Mouse (Mus musculus) embryonic facial prominence, embryonic 15.5 days (tissue): ENCODE data around the gene Pkn1. TPM values are rescaled to one million over a fixed set of nuclear protein-coding genes. Genes with fewer than 3 reads are reported as not detected.

Experiments
- ATAC-seq: fragments of 200-750 bp; cut with Nextera tagmentation; 2 replicates; pipeline ENCODE4 v1.8.0; 2017; ENCODE audit warnings: low read depth, moderate TSS enrichment; ENCODE audit not compliant: insufficient number of reproducible peaks, low FRiP score, low TSS enrichment
- H3K27ac ChIP-seq: fragments of 300-500 bp; sonication (generic); replicated peaks from 2 replicates; pipeline ENCODE4 v1.5.1; 2015; ENCODE audit warnings: mild to moderate bottlenecking, inconsistent platforms
- H3K27me3 ChIP-seq: fragments of 300-500 bp; sonication (generic); 2 replicates; pipeline ENCODE4 v1.6.1; 2015; ENCODE audit warnings: inconsistent platforms
- H3K36me3 ChIP-seq: fragments of 300-500 bp; sonication (generic); 2 replicates; pipeline ENCODE4 v1.6.1; 2015; ENCODE audit warnings: mild to moderate bottlenecking, inconsistent platforms
- H3K4me1 ChIP-seq: fragments of 300-500 bp; sonication (generic); 2 replicates; pipeline ENCODE4 v1.6.1; 2015; ENCODE audit warnings: inconsistent platforms
- H3K4me2 ChIP-seq: fragments of 300-500 bp; sonication (generic); replicated peaks from 2 replicates; pipeline ENCODE4 v1.6.1; 2015; ENCODE audit warnings: mild to moderate bottlenecking, inconsistent platforms
- H3K4me3 ChIP-seq: fragments of 300-500 bp; sonication (generic); replicated peaks from 2 replicates; pipeline ENCODE4 v1.5.1; 2015; ENCODE audit warnings: mild to moderate bottlenecking, inconsistent platforms
- H3K9ac ChIP-seq: fragments of 300-500 bp; sonication (generic); 2 replicates; pipeline ENCODE4 v1.6.1; 2015; ENCODE audit warnings: inconsistent platforms
- H3K9me3 ChIP-seq: fragments of 300-500 bp; sonication (generic); replicated peaks from 2 replicates; pipeline ENCODE4 v1.6.1; 2016; ENCODE audit warnings: inconsistent platforms
- WGBS: fragments of 180-500 bp; shearing (Covaris S2); methylation state at CpG from one replicate; pipeline ENCODE4 v1.1.7; 2015; 5-methylcytosine and 5-hydroxymethylcytosine counted together
- polyA plus RNA-seq: library from polyadenylated mRNA; unstranded; fragments of >200 nt; fragmentation: Nextera tagmentation; extraction: Ambion mirVana; gene quantifications from 2 replicates; pipeline ENCODE4 v1.2.1, GENCODE M21; 2015

The Pkn1 gene
- polyA plus RNA-seq, 1 experiment from 2014 or later: 23.7 TPM

- WGBS: 45% methylated on average over 5 of the region's 5 CpGs
- Histone ChIP-seq H3K4me1 (peaks cover 16% of the 10 kb centered on the region), H3K9me3 (no peaks in the 10 kb centered on the region), H3K36me3 (peaks cover 59% of the 10 kb centered on the region), H3K9ac (no peak overlapping the region), H3K4me2 (no peak overlapping the region), H3K27me3 (no peaks in the 10 kb centered on the region), H3K4me3 (no peak overlapping the region), H3K27ac (peak overlapping the region; percentile 85)
- ATAC-seq: no peak
Measured at GRCm38 (mm10) chr8:83680603-83681002, 18.4 kb downstream of the Pkn1 start.

GRCm38 (mm10) chr8:83679866-83680265 is 19.1 kb downstream of the Pkn1 start:
- no peak overlapping the region for H3K4me3 ChIP-seq
- no peak for ATAC-seq
- no peak overlapping the region for H3K27ac ChIP-seq
- H3K36me3 ChIP-seq: peaks cover 54% of the 10 kb centered on the region
- H3K9ac ChIP-seq: no peak overlapping the region
- H3K4me1 ChIP-seq: peaks cover 16% of the 10 kb centered on the region
- H3K4me2 ChIP-seq: no peak overlapping the region
- 80% methylated on average over 12 of the region's 12 CpGs for WGBS
- H3K27me3 ChIP-seq: no peaks in the 10 kb centered on the region
- H3K9me3 ChIP-seq: no peaks in the 10 kb centered on the region

- no peak overlapping the region for H3K4me2 ChIP-seq
- no peak overlapping the region for H3K9ac ChIP-seq
- H3K36me3 ChIP-seq: peaks cover 66% of the 10 kb centered on the region
- WGBS: 91% methylated on average over 5 of the region's 5 CpGs
- no peaks in the 10 kb centered on the region for H3K9me3 ChIP-seq
- H3K27ac ChIP-seq: no peak overlapping the region
- no peak overlapping the region for H3K4me3 ChIP-seq
- H3K27me3 ChIP-seq: no peaks in the 10 kb centered on the region
- H3K4me1 ChIP-seq: no peaks in the 10 kb centered on the region
- ATAC-seq: no peak
Measured at GRCm38 (mm10) chr8:83674497-83674896, 24.5 kb downstream of the Pkn1 start.

GRCm38 (mm10) chr8:83672936-83673335 is 26.0 kb downstream of the Pkn1 start:
- ATAC-seq: no peak
- Histone ChIP-seq H3K27ac (no peak overlapping the region), H3K4me1 (peaks cover 13% of the 10 kb centered on the region), H3K4me2 (no peak overlapping the region), H3K9ac (no peak overlapping the region), H3K4me3 (no peak overlapping the region), H3K9me3 (no peaks in the 10 kb centered on the region), H3K36me3 (peaks cover 53% of the 10 kb centered on the region), H3K27me3 (no peaks in the 10 kb centered on the region)
- 49% methylated on average over 5 of the region's 5 CpGs for WGBS

- Histone ChIP-seq H3K27me3 (no peaks in the 10 kb centered on the region), H3K4me3 (0 out of 2 replicates have a peak overlapping the region, but pooled peaks have one; percentile 41), H3K27ac (no peak overlapping the region), H3K4me2 (peak overlapping the region; percentile 71; the same call in 1 of the 2 replicates), H3K9me3 (no peaks in the 10 kb centered on the region), H3K36me3 (peaks cover 38% of the 10 kb centered on the region), H3K4me1 (peaks cover 52% of the 10 kb centered on the region), H3K9ac (no peak overlapping the region)
- no peak for ATAC-seq
- WGBS: 81% methylated on average over 16 of the region's 16 CpGs
Measured at GRCm38 (mm10) chr8:83669013-83669412, 30.0 kb downstream of the Pkn1 start.

- WGBS: 23% methylated on average over 80 of the region's 80 CpGs
Measured at GRCm38 (mm10) chr8:83668010-83668916, 30.7 kb downstream of the Pkn1 start.

GRCm38 (mm10) chr8:83667526-83667925 is 31.5 kb downstream of the Pkn1 start:
- ATAC-seq: no peak

More at GRCm38 (mm10) chr8:83668010-83668916, 30.7 kb downstream of the Pkn1 start:
- 0 out of 2 replicates have a peak, but pooled peaks have one; percentile 22 for ATAC-seq
- Histone ChIP-seq H3K4me1 (peaks cover 57% of the 10 kb centered on the region), H3K9me3 (no peaks in the 10 kb centered on the region), H3K9ac (no peak overlapping the region; the same call in 1 of the 2 replicates), H3K4me3 (peak overlapping the region; percentile 41), H3K36me3 (peaks cover 39% of the 10 kb centered on the region), H3K27me3 (no peaks in the 10 kb centered on the region), H3K27ac (peak overlapping the region; percentile 31; the same call in 1 of the 2 replicates), H3K4me2 (peak overlapping the region; percentile 71)

GRCm38 (mm10) chr8:83666866-83667234 is 32.1 kb downstream of the Pkn1 start:
- no peak overlapping the region for H3K9ac ChIP-seq
- WGBS: 86% methylated on average over 3 of the region's 3 CpGs

More at GRCm38 (mm10) chr8:83667526-83667925, 31.5 kb downstream of the Pkn1 start:
- Histone ChIP-seq H3K9me3 (no peaks in the 10 kb centered on the region), H3K4me2 (peak overlapping the region; percentile 71; the same call in 1 of the 2 replicates), H3K4me1 (peaks cover 64% of the 10 kb centered on the region), H3K4me3 (no peak overlapping the region), H3K36me3 (peaks cover 32% of the 10 kb centered on the region), H3K27ac (0 out of 2 replicates have a peak overlapping the region, but pooled peaks have one; percentile 83), H3K27me3 (no peaks in the 10 kb centered on the region), H3K9ac (no peak overlapping the region)
- 82% methylated on average over 10 of the region's 10 CpGs for WGBS

GRCm38 (mm10) chr8:83665969-83666865 is 32.8 kb downstream of the Pkn1 start, which contains the start of gene Ptger1:
TSS of gene Ptger1 (plus strand) at chr8:83666678.
- no peak within 1 kb of the TSS for H3K4me3 ChIP-seq
- H3K9ac ChIP-seq: no peak within 1 kb of the TSS
- WGBS: 18% methylated on average over 14 of the region's 14 CpGs
- H3K36me3 ChIP-seq: peaks cover 19% of the 10 kb centered on the region
- peak within 1 kb of the TSS; percentile 71; the same call in 1 of the 2 replicates for H3K4me2 ChIP-seq
- H3K4me1 ChIP-seq: peaks cover 77% of the 10 kb centered on the region
- peak within 1 kb of the TSS; percentile 83 for H3K27ac ChIP-seq
- ATAC-seq: peak; percentile 31
- no peaks in the 10 kb centered on the region for H3K27me3 ChIP-seq
- no peaks in the 10 kb centered on the region for H3K9me3 ChIP-seq

More at GRCm38 (mm10) chr8:83666866-83667234, 32.1 kb downstream of the Pkn1 start:
- ATAC-seq: 0 out of 2 replicates have a peak, but pooled peaks have one; percentile 0
- Histone ChIP-seq H3K9me3 (no peaks in the 10 kb centered on the region), H3K4me2 (peak overlapping the region; percentile 32; the same call in 1 of the 2 replicates), H3K4me1 (peaks cover 71% of the 10 kb centered on the region), H3K36me3 (peaks cover 26% of the 10 kb centered on the region), H3K27me3 (no peaks in the 10 kb centered on the region), H3K27ac (peak overlapping the region; percentile 83), H3K4me3 (no peak overlapping the region)

GRCm38 (mm10) chr8:83664931-83665625 is 33.9 kb downstream of the Pkn1 start:
- Histone ChIP-seq H3K4me3 (no peak overlapping the region), H3K4me1 (peaks cover 88% of the 10 kb centered on the region), H3K36me3 (peaks cover 15% of the 10 kb centered on the region), H3K27me3 (no peaks in the 10 kb centered on the region), H3K9ac (no peak overlapping the region), H3K27ac (peak overlapping the region; percentile 85), H3K9me3 (no peaks in the 10 kb centered on the region), H3K4me2 (no peak overlapping the region)
- no peak for ATAC-seq
- 10% methylated on average over 2 of the region's 2 CpGs for WGBS
